Mouse (Mus musculus) bone marrow macrophage, adult 2 months (primary cell): ENCODE measurements around the gene Mfsd5. TPM values are rescaled to one million over a fixed set of nuclear protein-coding genes. Genes with fewer than 3 reads are reported as not detected.
A peak's percentile ranks its signal among the peaks of the same experiment; 100 is the strongest.

Source experiments
- H3K27ac ChIP-seq: 2 replicates; pipeline ENCODE4 v1.5.1; 2012; ENCODE audit warnings: low read depth, low read length; ENCODE audit not compliant: insufficient read depth
- H3K4me1 ChIP-seq: 2 replicates; pipeline ENCODE4 v1.6.1; 2012; ENCODE audit warnings: low read length; ENCODE audit not compliant: control insufficient read depth, insufficient read depth
- H3K4me3 ChIP-seq: 2 replicates; pipeline ENCODE4 v1.5.1; 2012; ENCODE audit warnings: mild to moderate bottlenecking, low read length, moderate library complexity; ENCODE audit not compliant: insufficient read depth
- CTCF ChIP-seq: IDR thresholded peaks from 2 replicates; pipeline ENCODE4 v1.5.1; 2012; ENCODE audit warnings: low read depth, mild to moderate bottlenecking, low read length, moderate library complexity
- POLR2A ChIP-seq: IDR thresholded peaks from 2 replicates; pipeline ENCODE4 v1.6.1; 2012; ENCODE audit warnings: mild to moderate bottlenecking, low read depth, low read length, borderline replicate concordance
- polyA plus RNA-seq: library from polyadenylated mRNA; stranded (reverse); fragments of >200 nt; gene quantifications from 2 replicates; pipeline ENCODE4 v1.2.4, GENCODE M21; 2012; ENCODE audit not compliant: missing spikeins, insufficient read depth, insufficient read length

Mfsd5 gene
- polyA plus RNA-seq, 1 experiment = 78.4 TPM

GRCm38 (mm10) chr15:102280623-102281022 lies 1.4 kb downstream of the Mfsd5 start:
- Histone ChIP-seq H3K4me1 (peaks cover 40% of the 10 kb centered on the region), H3K4me3 (peak overlapping the region; percentile 97), H3K27ac (no peak overlapping the region)
- TF ChIP-seq CTCF (no peak), POLR2A (no peak)

GRCm38 (mm10) chr15:102282463-102283292 lies 3.4 kb downstream of the Mfsd5 start:
- Histone ChIP-seq H3K27ac (peak overlapping the region; percentile 74), H3K4me1 (peaks cover 40% of the 10 kb centered on the region), H3K4me3 (no peak overlapping the region)
- no peak for TF ChIP-seq POLR2A
- TF ChIP-seq CTCF = no peak

- TF ChIP-seq CTCF (no peak), POLR2A (no peak)
- Histone ChIP-seq H3K4me3 (no peak overlapping the region), H3K4me1 (peaks cover 39% of the 10 kb centered on the region), H3K27ac (peak overlapping the region; percentile 74; the same call in 1 of the 2 replicates)
These were observed 4.4 kb downstream of the Mfsd5 start for GRCm38 (mm10) chr15:102283648-102284047.

- H3K4me1 ChIP-seq = peaks cover 18% of the 10 kb centered on the region
- no peak overlapping the region for H3K27ac ChIP-seq
- no peak for TF ChIP-seq CTCF
- no peak for TF ChIP-seq POLR2A
- no peak overlapping the region for H3K4me3 ChIP-seq
These were observed 8.1 kb downstream of the Mfsd5 start for GRCm38 (mm10) chr15:102287395-102287794.

GRCm38 (mm10) chr15:102295633-102296367 lies 16.5 kb downstream of the Mfsd5 start, which contains the start of gene Espl1:
Espl1 (plus strand) TSS chr15:102296266.
- H3K27ac ChIP-seq = no peak within 1 kb of the TSS
- H3K4me1 ChIP-seq = peaks cover 3% of the 10 kb centered on the region
- H3K4me3 ChIP-seq = peak within 1 kb of the TSS; percentile 85
- TF ChIP-seq POLR2A = no peak
- no peak for TF ChIP-seq CTCF

GRCm38 (mm10) chr15:102296368-102297006 lies 17.2 kb downstream of the Mfsd5 start:
- Histone ChIP-seq H3K4me3 (peak overlapping the region; percentile 85), H3K4me1 (peaks cover 3% of the 10 kb centered on the region), H3K27ac (no peak overlapping the region)
- TF ChIP-seq CTCF (no peak), POLR2A (0 out of 2 replicates have a peak, but pooled peaks have one; percentile 61)

GRCm38 (mm10) chr15:102302542-102302941 lies 23.3 kb downstream of the Mfsd5 start:
- Histone ChIP-seq H3K27ac (no peak overlapping the region), H3K4me1 (no peaks in the 10 kb centered on the region; the same call in 1 of the 2 replicates), H3K4me3 (no peak overlapping the region)
- TF ChIP-seq CTCF = no peak
- no peak for TF ChIP-seq POLR2A

GRCm38 (mm10) chr15:102308717-102309116 lies 29.5 kb downstream of the Mfsd5 start:
- no peak overlapping the region for H3K4me3 ChIP-seq
- H3K27ac ChIP-seq = no peak overlapping the region
- peaks cover 17% of the 10 kb centered on the region for H3K4me1 ChIP-seq
- TF ChIP-seq CTCF (no peak), POLR2A (no peak)

GRCm38 (mm10) chr15:102310074-102310845 lies 31.0 kb downstream of the Mfsd5 start:
- H3K27ac ChIP-seq = no peak overlapping the region
- H3K4me3 ChIP-seq = no peak overlapping the region
- no peak for TF ChIP-seq CTCF
- TF ChIP-seq POLR2A = no peak
- H3K4me1 ChIP-seq = peaks cover 26% of the 10 kb centered on the region
